Comparison of ENCODE assay signal across 11 mouse cellular contexts in the genomic region with DNA sequence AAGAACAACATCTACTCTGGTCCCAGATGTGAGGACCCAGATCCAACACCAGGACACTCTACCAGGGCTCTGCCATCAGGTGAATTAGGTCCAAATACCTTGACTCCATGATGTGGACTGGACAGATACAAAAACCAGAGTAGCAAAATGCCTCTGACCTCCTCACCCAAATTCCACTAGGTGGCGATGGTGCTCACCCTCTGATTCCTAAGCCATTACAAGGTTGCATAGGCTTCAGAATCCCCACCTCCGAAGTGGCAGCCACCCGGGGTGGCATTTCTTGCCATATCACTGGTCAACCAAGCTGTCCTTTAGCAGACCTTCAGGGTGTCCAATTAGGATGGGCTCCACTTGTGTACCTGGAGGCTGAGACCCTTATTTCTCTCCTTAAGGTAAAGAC. TPM values are rescaled to one million over a fixed set of nuclear protein-coding genes. Genes with fewer than 3 reads are reported as not detected.
DNase-seq lines count a peak whose midpoint lies in the region; ATAC-seq and TF ChIP-seq lines count a peak whose summit lies in the region.
"Not testable (repeated sequence)": the region's sequence is repeated elsewhere in the genome, so short reads cannot be mapped to it uniquely, and the experiment has no call there.
"Had no signal": no experiment of that assay in that cellular context is flagged by ENCODE, and none has a peak within 500 bp of the region (broad histone marks: within the 10 kb centered on the region; RNA-seq: fewer than 3 reads in every experiment).

No protein-coding gene starts in this region.

- H3K4me2 ChIP-seq in embryonic facial prominence, embryonic 11.5 days (ENCODE audit: low read depth, low read length); kidney, embryonic 14.5 days (replicated peaks; ENCODE audit: low read depth, low read length); lung, embryonic 14.5 days: not testable (repeated sequence)

- H3K9ac ChIP-seq in embryonic facial prominence, embryonic 11.5 days (replicated peaks; ENCODE audit: low read length); kidney, embryonic 14.5 days (ENCODE audit: low read depth, low read length); lung, embryonic 14.5 days: not testable (repeated sequence)

- DNase-seq in 416B (ENCODE audit: low read depth): peak; percentile 46
- not testable (repeated sequence) for DNase-seq in Patski (ENCODE audit: low read depth, low spot score)
- DNase-seq in cerebellum, adult 2 months: peak; percentile 19 to 35
- DNase-seq in embryonic facial prominence, embryonic 11.5 days (ENCODE audit: low spot score): peak; percentile 2
- peak; percentile 63 for DNase-seq in heart, embryonic 10.5 days (ENCODE audit: low spot score)
- peak; percentile 33 for DNase-seq in lung, embryonic 14.5 days
- DNase-seq in naive thymus-derived CD4-positive, alpha-beta T cell, adult 2 months (ENCODE audit: low read depth): peak; percentile 67

- TF ChIP-seq CTCF in Patski (IDR thresholded peaks at IDR 0.05): peak; percentile 56
- TF ChIP-seq CTCF in cerebellum, adult 2 months (IDR thresholded peaks at IDR 0.05; ENCODE audit: borderline replicate concordance, insufficient read depth, low read depth, low read length): peak; percentile 58
- TF ChIP-seq CTCF in lung, embryonic 14.5 days (IDR thresholded peaks at IDR 0.05; ENCODE audit: low read depth): peak; percentile 61

- in situ Hi-C loops in Patski (cut with MboI; ENCODE audit: low pct_unique_long_range_greater_than_20kb): not testable (repeated sequence)

- not testable (repeated sequence) for H3K4me3 ChIP-seq in cerebellum, adult 2 months (replicated peaks; ENCODE audit: insufficient read depth, low read depth, low read length); embryonic facial prominence, embryonic 11.5 days (ENCODE audit: low read depth, low read length); heart, embryonic 10.5 days; kidney, embryonic 14.5 days (ENCODE audit: low read length); lung, embryonic 14.5 days (ENCODE audit: low read depth, low read length)

- H3K27ac ChIP-seq in cerebellum, adult 2 months (ENCODE audit: insufficient read depth, low read length); embryonic facial prominence, embryonic 11.5 days (replicated peaks; ENCODE audit: low read depth, low read length); heart, embryonic 10.5 days; kidney, embryonic 14.5 days (ENCODE audit: low read depth, low read length); lung, embryonic 14.5 days (ENCODE audit: low read depth): not testable (repeated sequence)

- not testable (repeated sequence) for ATAC-seq in Patski; embryonic facial prominence, embryonic 11.5 days (replicated peaks; ENCODE audit: insufficient number of reproducible peaks, low FRiP score, low TSS enrichment, low read depth); lung, embryonic 14.5 days (ENCODE audit: insufficient read depth)
- ATAC-seq in kidney, embryonic 14.5 days (ENCODE audit: low FRiP score, low TSS enrichment): peak; percentile 50; the same call in 1 of the 2 replicates

- H3K4me1 ChIP-seq in cerebellum, adult 2 months (ENCODE audit: control insufficient read depth, insufficient read depth, low read length); embryonic facial prominence, embryonic 11.5 days (ENCODE audit: control insufficient read depth, insufficient read depth, low read length); heart, embryonic 10.5 days; kidney, embryonic 14.5 days (ENCODE audit: control insufficient read depth, insufficient read depth, low read length); lung, embryonic 14.5 days (ENCODE audit: insufficient read depth): not testable (repeated sequence)

- not testable (repeated sequence) for H3K9me3 ChIP-seq in embryonic facial prominence, embryonic 11.5 days (replicated peaks; ENCODE audit: control insufficient read depth, low read length); heart, embryonic 10.5 days; kidney, embryonic 14.5 days (ENCODE audit: control insufficient read depth, low read length); lung, embryonic 14.5 days (ENCODE audit: low read depth, low read length)

- POLR2A ChIA-PET in Patski (lab: Charles Lee): not testable (repeated sequence)

- CTCF ChIA-PET in Patski (lab: Charles Lee): not testable (repeated sequence)

- H3K36me3 ChIP-seq in embryonic facial prominence, embryonic 11.5 days (replicated peaks; ENCODE audit: control insufficient read depth, insufficient read depth, low read depth, low read length); heart, embryonic 10.5 days; kidney, embryonic 14.5 days (ENCODE audit: control insufficient read depth, insufficient read depth, low read length); lung, embryonic 14.5 days (ENCODE audit: insufficient read depth): not testable (repeated sequence)

- not testable (repeated sequence) for TF ChIP-seq POLR2A in cerebellum, adult 2 months (IDR thresholded peaks at IDR 0.05; ENCODE audit: borderline replicate concordance, insufficient read depth, low read length)

- not testable (repeated sequence) for H3K27me3 ChIP-seq in Patski; cerebellum, adult 2 months (ENCODE audit: control insufficient read depth, insufficient read depth, low read length); embryonic facial prominence, embryonic 11.5 days (ENCODE audit: control insufficient read depth, insufficient read depth, low read length); heart, embryonic 10.5 days (ENCODE audit: insufficient read depth, poor library complexity, severe bottlenecking); kidney, embryonic 14.5 days (ENCODE audit: control insufficient read depth, insufficient read depth, low read length); lung, embryonic 14.5 days (ENCODE audit: insufficient read depth, low read length)

- WGBS in cerebellum, adult 2 months: 0% methylated on average over 3 of the region's 3 CpGs
- 0% methylated on average over 3 of the region's 3 CpGs for WGBS in embryonic facial prominence, embryonic 11.5 days
- 9% methylated on average over 3 of the region's 3 CpGs for WGBS in heart, embryonic 10.5 days
- WGBS in kidney, embryonic 14.5 days: 8% methylated on average over 3 of the region's 3 CpGs
- 0% methylated on average over 3 of the region's 3 CpGs for WGBS in lung, embryonic 14.5 days

RNA-seq across cellular contexts. Expression of a gene that starts 1.7 kb away (rescaled TPM):
- 0.33 TPM for polyA plus RNA-seq in Patski (2021)
- 0.35 and 0.41 TPM in 2 replicates for polyA plus RNA-seq in cerebellum, adult 2 months (2012; rRNA removed)
- polyA plus RNA-seq in embryonic facial prominence, embryonic 11.5 days (2014; fragmentation: Nextera tagmentation; extraction: Ambion mirVana): not detected in 2 replicates
- polyA plus RNA-seq in heart, embryonic 10.5 days (2016; fragmentation: Nextera tagmentation; extraction: Ambion mirVana): not detected in 2 replicates
- 0.34 TPM in 1 of 2 replicates, not detected in the other for polyA plus RNA-seq in kidney, embryonic 14.5 days (2014; fragmentation: Nextera tagmentation; extraction: Ambion mirVana)
- not detected in 2 replicates for polyA plus RNA-seq in lung, embryonic 14.5 days (2014; fragmentation: Nextera tagmentation; extraction: Ambion mirVana)
- polyA plus RNA-seq: forebrain, embryonic 10.5 days had no signal

RNA-seq across cellular contexts. Expression of a gene that starts 28.5 kb away (rescaled TPM):
- 0.04 TPM for polyA plus RNA-seq in Patski (2021)
- not detected in 2 replicates for polyA plus RNA-seq in cerebellum, adult 2 months (2012; rRNA removed)
- not detected in 2 replicates for polyA plus RNA-seq in embryonic facial prominence, embryonic 11.5 days (2014; fragmentation: Nextera tagmentation; extraction: Ambion mirVana)
- not detected in 2 replicates for polyA plus RNA-seq in heart, embryonic 10.5 days (2016; fragmentation: Nextera tagmentation; extraction: Ambion mirVana)
- polyA plus RNA-seq in kidney, embryonic 14.5 days (2014; fragmentation: Nextera tagmentation; extraction: Ambion mirVana): not detected in 2 replicates
- polyA plus RNA-seq in lung, embryonic 14.5 days (2014; fragmentation: Nextera tagmentation; extraction: Ambion mirVana): not detected in 2 replicates
- polyA plus RNA-seq: forebrain, embryonic 10.5 days; myocyte had no signal

RNA-seq across cellular contexts. Expression of a gene that starts 29.7 kb away (rescaled TPM):
- polyA plus RNA-seq in Patski (2021): 0.37 TPM
- 6.9 and 8.2 TPM in 2 replicates for polyA plus RNA-seq in cerebellum, adult 2 months (2012; rRNA removed)
- polyA plus RNA-seq in embryonic facial prominence, embryonic 11.5 days (2014; fragmentation: Nextera tagmentation; extraction: Ambion mirVana): 0.29 TPM in 1 of 2 replicates, not detected in the other
- polyA plus RNA-seq in heart, embryonic 10.5 days (2016; fragmentation: Nextera tagmentation; extraction: Ambion mirVana): 0.16 and 0.52 TPM in 2 replicates
- polyA plus RNA-seq in kidney, embryonic 14.5 days (2014; fragmentation: Nextera tagmentation; extraction: Ambion mirVana): not detected in 2 replicates
- not detected in 2 replicates for polyA plus RNA-seq in lung, embryonic 14.5 days (2014; fragmentation: Nextera tagmentation; extraction: Ambion mirVana)
- polyA plus RNA-seq: macrophage had no signal
